Comparison of ENCODE assay signal across 15 mouse cellular contexts in genomic region chr2:21499399-21499798, GRCm38 (mm10).
"Had no signal": no experiment of that assay in that cellular context is flagged by ENCODE, and none has a peak within 500 bp of the region (broad histone marks: within the 10 kb centered on the region; RNA-seq: fewer than 3 reads in every experiment).

No protein-coding gene starts in this region.

- H3K9ac ChIP-seq: neural tube, embryonic 15.5 days; stomach, embryonic 15.5 days had no signal

- H3K4me2 ChIP-seq: neural tube, embryonic 15.5 days; stomach, embryonic 15.5 days had no signal

- DNase-seq: retina, postnatal 1 day; right cerebral cortex, adult 18-20 months; right cerebral cortex, postnatal 14 days; right cerebral cortex, postnatal 25 days; right cerebral cortex, postnatal 4 days; spleen, adult 18-20 months; thymus, adult 18-20 months; thymus, adult 2 months; thymus, postnatal 14 days; thymus, postnatal 25 days; thymus, postnatal 36 days; thymus, postnatal 4 days had no signal

- H3K36me3 ChIP-seq: neural tube, embryonic 15.5 days; stomach, embryonic 15.5 days had no signal

- H3K27ac ChIP-seq: neural tube, embryonic 15.5 days; stomach, embryonic 15.5 days; stomach, postnatal 0 days had no signal

- H3K4me1 ChIP-seq: neural tube, embryonic 15.5 days; stomach, embryonic 15.5 days had no signal

- H3K4me3 ChIP-seq: neural tube, embryonic 15.5 days; stomach, embryonic 15.5 days had no signal

- H3K27me3 ChIP-seq: neural tube, embryonic 15.5 days; stomach, embryonic 15.5 days had no signal

- H3K9me3 ChIP-seq: neural tube, embryonic 15.5 days; stomach, embryonic 15.5 days had no signal
